Mouse (Mus musculus) ovary, postnatal 36 days (tissue): ENCODE data around the gene Amigo2.

Source experiments
- DNase-seq: peaks from one replicate; pipeline ENCODE4 v3.0.0; 2022; ENCODE audit warnings: low spot score, mixed read lengths

Amigo2 gene

DNA sequence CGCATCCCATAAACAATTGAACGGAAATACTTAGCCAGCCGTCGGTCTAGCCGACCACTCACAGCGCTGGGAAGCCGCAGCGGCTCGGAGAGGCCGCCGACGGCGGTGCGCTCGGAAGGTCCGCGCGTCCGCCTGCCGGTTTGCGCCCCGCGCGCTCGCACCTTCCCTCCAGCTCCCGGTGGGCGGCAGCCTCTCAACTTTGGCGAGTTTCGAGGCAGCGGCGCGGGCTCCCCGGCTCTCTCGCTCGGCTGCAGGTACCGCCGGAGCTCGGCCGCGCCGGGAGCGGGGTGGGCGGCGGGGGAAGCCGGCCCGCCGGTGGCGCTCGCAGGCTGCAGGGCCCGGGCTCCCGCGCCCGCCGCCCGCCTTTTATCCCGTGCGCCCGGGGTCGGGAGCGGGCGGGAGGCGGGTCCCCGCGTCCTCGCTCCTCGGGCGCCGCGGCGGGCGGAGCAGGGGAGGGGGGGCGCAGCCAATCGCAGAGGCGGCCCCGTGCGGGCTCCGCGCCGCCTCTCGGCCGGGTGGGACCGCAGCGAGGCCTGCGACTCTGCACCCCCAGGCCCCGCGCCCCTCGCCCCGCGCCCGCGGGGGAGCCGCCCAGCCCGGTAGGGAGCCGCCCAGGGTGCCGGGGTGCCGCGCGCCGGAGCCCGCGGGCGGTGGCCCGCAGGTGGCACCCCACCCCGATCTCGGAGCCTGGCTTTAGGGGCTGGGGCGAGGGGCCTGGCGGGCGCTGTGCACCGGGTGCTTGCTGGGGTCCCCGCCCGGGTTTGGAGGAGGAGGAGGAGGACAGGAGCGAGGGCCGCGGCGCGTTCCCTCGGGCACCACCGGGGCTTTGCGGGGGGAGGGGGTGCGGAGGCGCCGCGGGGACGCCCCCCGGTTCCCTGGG lies at the start of gene Amigo2, which contains the start of gene Pced1b:
Amigo2 (minus strand) TSS at position 377 of the 880 bp plus-strand sequence.
Pced1b (plus strand) TSS at position 197 of the 880 bp plus-strand sequence.
- peak; percentile 82 for DNase-seq

DNA sequence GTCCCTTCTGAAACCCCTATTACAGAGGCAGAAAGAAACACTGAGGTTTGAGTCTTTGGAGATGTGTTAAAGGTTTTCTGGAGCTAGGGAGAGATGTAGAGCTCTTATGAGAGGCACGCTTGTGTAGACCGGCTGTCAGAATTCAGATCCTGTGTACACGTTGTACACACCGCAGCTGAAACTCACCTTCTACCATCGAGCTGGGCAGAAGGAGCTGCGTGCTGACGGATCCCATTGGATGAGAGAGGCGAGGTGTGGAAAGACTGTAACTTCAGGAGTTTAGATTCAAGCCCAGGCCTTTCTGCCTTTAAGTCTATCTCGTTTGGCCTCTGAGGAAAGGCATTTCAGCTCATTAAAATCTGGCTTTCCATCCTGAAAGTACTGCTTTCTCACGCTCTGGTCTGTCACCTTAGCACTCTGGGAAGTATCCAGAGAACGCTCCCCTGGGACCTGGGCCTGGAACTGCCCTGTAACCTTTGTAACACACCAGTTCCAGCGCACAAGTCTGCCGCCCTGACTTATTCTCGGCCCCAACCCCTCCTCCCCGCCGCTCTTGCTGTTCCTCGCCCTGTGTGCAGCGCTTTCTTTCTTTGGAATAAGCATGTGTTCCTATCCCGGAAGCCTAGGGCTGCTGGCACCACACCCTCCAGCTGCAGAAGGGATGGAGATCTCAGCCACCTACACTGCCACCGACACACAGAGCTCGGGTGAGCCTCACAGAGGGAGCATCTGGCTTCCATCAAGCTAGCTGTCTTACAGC lies 44.4 kb upstream of the Amigo2 start:
- no peak for DNase-seq

DNA sequence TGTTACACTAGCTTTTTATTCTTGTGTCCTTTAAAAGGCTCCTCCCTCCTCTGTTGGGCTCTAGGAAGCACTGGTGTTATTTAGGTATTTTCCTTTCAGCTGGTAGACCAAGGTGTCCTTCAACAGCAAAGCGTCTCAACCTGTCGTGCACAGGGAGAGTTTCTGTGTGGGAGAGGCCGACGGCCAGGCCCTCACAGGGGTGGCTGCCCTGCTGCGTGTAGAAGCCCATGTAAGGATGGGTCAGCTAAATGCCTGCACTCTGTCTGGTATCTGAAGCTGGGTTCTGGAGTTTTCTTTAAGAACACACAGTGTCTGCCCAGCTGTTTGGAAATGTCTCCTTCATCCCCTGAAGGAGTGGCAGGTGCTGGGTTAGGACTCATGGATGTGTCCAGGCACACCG lies 43.3 kb upstream of the Amigo2 start:
- DNase-seq, result no peak

- no peak for DNase-seq
Measured at GRCm38 (mm10) chr15:97289176-97289575, 42.1 kb upstream of the Amigo2 start.

GRCm38 (mm10) chr15:97288690-97289089 lies 41.6 kb upstream of the Amigo2 start:
- DNase-seq, result no peak

DNA sequence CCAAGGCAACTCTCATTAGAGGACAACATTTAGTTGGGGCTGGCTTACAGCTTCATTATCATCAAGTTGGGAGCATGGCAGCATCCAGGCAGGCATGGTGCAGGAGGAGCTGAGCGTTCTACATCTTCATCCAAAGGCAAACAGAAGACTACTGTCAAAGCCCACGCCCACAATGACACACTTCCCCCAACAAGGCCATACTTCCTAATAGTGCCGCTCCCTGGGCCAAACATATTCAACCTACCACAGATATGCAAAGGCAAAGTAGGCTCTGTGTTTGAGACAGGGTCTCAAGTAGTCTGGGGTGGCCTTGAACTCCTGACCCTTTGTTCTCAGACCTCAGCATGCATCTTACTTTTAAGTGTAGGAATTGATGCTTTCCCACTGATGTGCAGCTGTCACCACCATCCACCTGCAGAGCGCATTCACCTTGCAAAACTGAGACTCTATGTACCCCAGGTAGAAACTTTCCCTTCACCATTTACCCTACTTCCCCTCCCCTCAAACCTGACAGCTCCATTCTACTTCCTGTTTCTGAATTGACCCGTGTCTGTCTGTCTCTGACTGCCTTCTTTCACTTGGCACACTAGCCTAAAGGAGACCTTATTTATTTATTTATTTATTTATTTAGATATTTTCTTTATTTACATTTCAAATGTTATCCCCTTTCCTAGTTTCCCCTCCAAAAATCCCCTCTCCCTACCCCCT lies 40.5 kb upstream of the Amigo2 start:
- DNase-seq, result no peak

GRCm38 (mm10) chr15:97286731-97287130 lies 39.6 kb upstream of the Amigo2 start:
- no peak for DNase-seq

DNA sequence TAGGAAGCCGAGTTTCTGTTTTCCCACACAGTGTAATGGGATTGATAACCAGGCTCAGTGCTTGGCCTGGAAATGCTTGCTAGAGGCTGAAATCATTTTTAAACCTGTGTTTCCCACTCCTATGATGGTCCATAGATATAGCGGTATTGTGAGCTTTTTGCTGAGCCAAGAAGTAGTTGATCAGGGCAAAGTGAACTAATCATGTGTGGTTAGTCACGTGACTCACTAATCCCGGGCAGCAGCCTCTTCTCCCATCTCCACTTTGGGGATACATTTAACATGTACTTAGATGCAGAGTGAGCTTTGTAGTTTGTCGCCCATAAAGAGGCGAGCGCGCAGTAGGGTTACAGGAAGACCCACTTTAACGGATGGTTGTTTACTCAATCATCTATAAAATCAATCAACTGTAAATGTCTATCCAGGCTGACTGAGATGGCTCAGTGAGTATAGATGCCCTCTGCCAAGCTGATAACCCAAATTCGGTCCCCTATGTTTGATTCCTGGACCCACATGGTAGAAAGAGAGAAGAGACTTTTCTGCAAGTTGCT lies 38.7 kb upstream of the Amigo2 start:
- DNase-seq, result no peak

GRCm38 (mm10) chr15:97284201-97284600 lies 37.1 kb upstream of the Amigo2 start:
- no peak for DNase-seq

DNA sequence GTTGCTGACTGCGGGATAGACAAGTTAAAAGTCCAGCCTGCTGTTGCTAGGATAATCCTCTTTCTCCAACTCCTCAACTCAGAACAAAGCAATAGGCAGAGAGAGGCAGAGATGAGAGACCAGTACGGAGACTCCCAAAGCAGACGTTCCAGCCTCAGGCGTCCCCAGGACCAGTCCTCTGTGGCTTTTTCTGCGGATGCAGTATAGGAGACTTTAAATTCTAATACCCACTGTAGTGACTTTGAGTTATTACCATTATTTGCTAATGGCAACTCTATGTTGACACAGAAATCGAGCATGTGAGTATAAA lies 35.4 kb upstream of the Amigo2 start:
- no peak for DNase-seq

GRCm38 (mm10) chr15:97281712-97282571 lies 34.9 kb upstream of the Amigo2 start:
- DNase-seq, result no peak

GRCm38 (mm10) chr15:97280776-97281175 lies 33.7 kb upstream of the Amigo2 start:
- DNase-seq, result no peak

- no peak for DNase-seq
Measured at GRCm38 (mm10) chr15:97280131-97280530, 33.0 kb upstream of the Amigo2 start.

GRCm38 (mm10) chr15:97278340-97278948 lies 31.4 kb upstream of the Amigo2 start:
- no peak for DNase-seq

GRCm38 (mm10) chr15:97277328-97277727 lies 30.2 kb upstream of the Amigo2 start:
- no peak for DNase-seq

DNA sequence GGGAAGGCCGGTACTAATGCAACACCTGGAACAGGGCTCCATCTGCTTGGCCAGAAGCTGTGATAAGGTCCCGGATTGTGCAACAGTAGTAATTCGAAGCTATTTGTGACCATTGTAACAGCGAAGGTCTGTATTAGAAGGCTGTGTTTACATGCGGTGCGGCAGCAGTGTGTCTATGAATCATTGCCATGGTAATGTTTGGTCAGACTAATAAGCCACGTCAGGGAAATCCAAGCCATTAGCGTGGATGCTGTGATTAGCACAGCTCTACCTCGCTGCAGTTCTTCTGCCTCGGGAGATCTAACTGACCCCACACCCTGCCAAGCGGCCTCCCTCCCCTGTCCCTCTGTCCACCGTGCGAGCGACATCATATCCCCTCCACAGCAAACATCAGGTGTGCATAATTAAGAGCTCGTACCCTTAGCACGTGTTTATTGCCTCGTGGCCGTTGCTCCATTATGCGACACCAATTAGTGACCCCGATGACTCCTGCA lies 29.6 kb upstream of the Amigo2 start:
- no peak for DNase-seq

DNA sequence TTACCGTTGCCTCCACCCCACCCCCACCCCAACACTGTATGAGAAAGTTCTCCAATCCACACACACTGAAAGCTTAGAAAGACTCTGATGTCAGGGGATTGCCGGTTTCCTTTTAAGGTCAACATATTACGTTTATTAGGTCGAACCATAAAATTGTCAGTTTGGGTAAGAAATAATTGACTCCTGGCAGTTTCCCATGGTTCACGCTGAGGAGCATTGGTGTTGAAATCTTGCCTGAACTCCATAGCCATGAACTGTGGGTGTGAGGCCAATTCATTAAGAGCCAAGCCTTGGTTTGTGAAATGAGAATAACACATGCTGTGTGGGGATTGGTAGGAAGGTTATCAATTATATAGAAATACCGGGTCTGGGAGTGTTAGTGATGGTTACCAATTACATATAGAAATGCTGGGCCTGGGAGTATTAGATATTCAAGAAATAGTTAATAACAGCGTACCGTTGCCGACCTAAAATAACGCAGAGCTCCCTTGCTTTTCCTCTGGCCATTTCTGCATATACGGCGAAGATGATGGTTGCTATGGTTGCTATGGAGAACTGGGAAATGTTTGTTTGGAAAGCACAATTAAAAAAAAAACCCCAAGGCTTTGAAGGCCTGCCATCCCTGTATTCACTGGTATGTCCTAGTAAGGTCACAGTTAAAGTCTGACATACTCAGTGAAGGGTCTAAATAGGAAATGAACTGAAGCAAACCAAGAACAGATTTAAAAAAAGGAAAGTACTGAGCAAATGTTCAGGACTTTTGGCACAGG lies 28.7 kb upstream of the Amigo2 start:
- DNase-seq, result no peak

- no peak for DNase-seq
Measured at GRCm38 (mm10) chr15:97272831-97273230, 25.7 kb upstream of the Amigo2 start.

DNA sequence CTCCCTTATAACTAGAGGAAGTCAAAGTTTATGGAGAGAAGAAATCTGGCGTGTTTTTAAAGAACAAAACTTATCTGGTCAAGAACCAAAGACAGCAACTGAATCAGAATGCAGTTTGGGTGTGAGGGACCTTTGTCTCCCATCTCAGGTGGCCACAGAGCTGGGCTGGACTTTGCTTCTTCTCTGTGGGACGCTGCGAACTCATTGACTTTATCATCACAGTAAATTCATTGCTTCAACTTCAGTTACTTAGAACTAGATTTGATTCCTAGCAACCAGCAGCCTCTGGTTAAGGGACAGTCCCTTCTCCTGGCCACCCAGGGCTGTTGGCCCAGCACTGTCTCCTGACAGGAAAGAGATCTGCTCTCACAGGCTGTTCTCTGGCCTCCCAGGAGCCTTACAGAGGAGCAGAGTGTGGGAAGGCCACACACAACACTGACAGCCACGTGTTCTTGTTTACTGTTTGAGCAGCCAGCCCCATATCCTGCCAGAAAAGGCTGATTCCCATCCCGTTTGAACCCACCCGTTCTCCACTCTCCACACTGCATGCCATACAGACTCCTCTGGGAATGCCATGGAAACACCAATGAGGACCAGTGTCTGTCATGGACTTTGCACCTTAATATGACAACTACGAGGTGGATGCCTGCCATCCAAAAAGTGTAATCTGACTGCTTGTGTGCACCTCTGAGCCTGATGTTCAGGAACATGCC lies 25.1 kb upstream of the Amigo2 start:
- DNase-seq, result no peak
